Mouse (Mus musculus): Measurements from ENCODE around the gene Npc2. TPM values are rescaled to one million over a fixed set of nuclear protein-coding genes. Genes with fewer than 3 reads are reported as not detected.

The Npc2 gene
- total RNA-seq, 2 experiments from 2014 or later, result 27.3 to 32.2 TPM

GRCm38 (mm10) chr12:84790853-84791252, 17.9 kb upstream of the Npc2 start:
- intact Hi-C loops (cut with DNase I), result no loop called here
- DNase-seq (ENCODE audit: low spot score in 2 of 2), result no peak

- no peak for DNase-seq (ENCODE audit: low spot score in 2 of 2)
- intact Hi-C loops (cut with DNase I), result no loop called here
These were observed 13.1 kb upstream of the Npc2 start for GRCm38 (mm10) chr12:84786091-84786490.

- intact Hi-C loops (cut with DNase I), result no loop called here
- peak; percentile 85 to 91 for DNase-seq (ENCODE audit: low spot score in 2 of 2)
These were observed 11.8 kb upstream of the Npc2 start for GRCm38 (mm10) chr12:84784604-84785381.

GRCm38 (mm10) chr12:84776229-84776628, 3.3 kb upstream of the Npc2 start:
- intact Hi-C loops (cut with DNase I), result no loop called here
- no peak for DNase-seq (ENCODE audit: low spot score in 2 of 2)

- intact Hi-C loops (cut with DNase I), result no loop called here
- no peak for DNase-seq (ENCODE audit: low spot score in 2 of 2)
These were observed 1.4 kb upstream of the Npc2 start for GRCm38 (mm10) chr12:84774376-84774775.

- intact Hi-C loops (cut with DNase I), result no loop called here
- DNase-seq (ENCODE audit: low spot score in 2 of 2), result no peak
These were observed 524 bp upstream of the Npc2 start for GRCm38 (mm10) chr12:84773476-84773875.

GRCm38 (mm10) chr12:84771981-84772520, 901 bp downstream of the Npc2 start:
- no peak for DNase-seq (ENCODE audit: low spot score in 2 of 2)
- intact Hi-C loops (cut with DNase I), result no loop called here

GRCm38 (mm10) chr12:84769624-84770023, 3.3 kb downstream of the Npc2 start:
- DNase-seq (ENCODE audit: low spot score in 2 of 2), result no peak
- intact Hi-C loops (cut with DNase I), result no loop called here

GRCm38 (mm10) chr12:84767510-84767909, 5.4 kb downstream of the Npc2 start:
- intact Hi-C loops (cut with DNase I), result no loop called here
- DNase-seq (ENCODE audit: low spot score in 2 of 2), result no peak

GRCm38 (mm10) chr12:84766113-84766735, 6.7 kb downstream of the Npc2 start:
- no peak for DNase-seq (ENCODE audit: low spot score in 2 of 2)
- intact Hi-C loops (cut with DNase I), result no loop called here

GRCm38 (mm10) chr12:84765506-84765905, 7.4 kb downstream of the Npc2 start:
- DNase-seq (ENCODE audit: low spot score in 2 of 2), result no peak
- intact Hi-C loops (cut with DNase I), result no loop called here

GRCm38 (mm10) chr12:84764756-84765155, 8.2 kb downstream of the Npc2 start:
- peak in 1 of 2 experiments; percentile 39 for DNase-seq (ENCODE audit: low spot score in 2 of 2)
- intact Hi-C loops (cut with DNase I), result no loop called here

GRCm38 (mm10) chr12:84763577-84764218, 9.3 kb downstream of the Npc2 start:
- intact Hi-C loops (cut with DNase I), result no loop called here
- no peak for DNase-seq (ENCODE audit: low spot score in 2 of 2)

GRCm38 (mm10) chr12:84762532-84762931, 10.4 kb downstream of the Npc2 start:
- no peak for DNase-seq (ENCODE audit: low spot score in 2 of 2)
- intact Hi-C loops (cut with DNase I), result no loop called here

- intact Hi-C loops (cut with DNase I), result no loop called here
These were observed 13.9 kb downstream of the Npc2 start for GRCm38 (mm10) chr12:84759063-84759462.

GRCm38 (mm10) chr12:84756016-84756415, 16.9 kb downstream of the Npc2 start:
- DNase-seq (ENCODE audit: low spot score in 2 of 2), result peak; percentile 49 to 95
- intact Hi-C loops (cut with DNase I), result no loop called here

More at GRCm38 (mm10) chr12:84759063-84759462, 13.9 kb downstream of the Npc2 start:
- DNase-seq (ENCODE audit: low spot score in 2 of 2), result no peak

GRCm38 (mm10) chr12:84755008-84755695, 17.8 kb downstream of the Npc2 start:
- intact Hi-C loops (cut with DNase I), result loop anchor here (1.0 kb wide), 1 partner anchor 101 kb away; no protein-coding TSS in a partner anchor
- peak; percentile 39 to 41 for DNase-seq (ENCODE audit: low spot score in 2 of 2)

GRCm38 (mm10) chr12:84752131-84752977, 20.6 kb downstream of the Npc2 start:
- peak; percentile 32 to 37 for DNase-seq (ENCODE audit: low spot score in 2 of 2)
- intact Hi-C loops (cut with DNase I), result loop anchor here (5.0 kb wide), 1 partner anchor 80 kb away; no protein-coding TSS in a partner anchor

- no peak for DNase-seq (ENCODE audit: low spot score in 2 of 2)
- intact Hi-C loops (cut with DNase I), result loop anchor here (5.0 kb wide), 1 partner anchor 78 kb away; no protein-coding TSS in a partner anchor
These were observed 22.3 kb downstream of the Npc2 start for GRCm38 (mm10) chr12:84750661-84751060.
